Mouse (Mus musculus): ENCODE results near the gene Egflam. TPM values are rescaled to one million over a fixed set of nuclear protein-coding genes. Genes with fewer than 3 reads are reported as not detected.

The Egflam gene
- polyA plus RNA-seq (2015; fragmentation: Nextera tagmentation; extraction: Ambion mirVana) = 11.4 and 15.2 TPM in 2 replicates

DNA sequence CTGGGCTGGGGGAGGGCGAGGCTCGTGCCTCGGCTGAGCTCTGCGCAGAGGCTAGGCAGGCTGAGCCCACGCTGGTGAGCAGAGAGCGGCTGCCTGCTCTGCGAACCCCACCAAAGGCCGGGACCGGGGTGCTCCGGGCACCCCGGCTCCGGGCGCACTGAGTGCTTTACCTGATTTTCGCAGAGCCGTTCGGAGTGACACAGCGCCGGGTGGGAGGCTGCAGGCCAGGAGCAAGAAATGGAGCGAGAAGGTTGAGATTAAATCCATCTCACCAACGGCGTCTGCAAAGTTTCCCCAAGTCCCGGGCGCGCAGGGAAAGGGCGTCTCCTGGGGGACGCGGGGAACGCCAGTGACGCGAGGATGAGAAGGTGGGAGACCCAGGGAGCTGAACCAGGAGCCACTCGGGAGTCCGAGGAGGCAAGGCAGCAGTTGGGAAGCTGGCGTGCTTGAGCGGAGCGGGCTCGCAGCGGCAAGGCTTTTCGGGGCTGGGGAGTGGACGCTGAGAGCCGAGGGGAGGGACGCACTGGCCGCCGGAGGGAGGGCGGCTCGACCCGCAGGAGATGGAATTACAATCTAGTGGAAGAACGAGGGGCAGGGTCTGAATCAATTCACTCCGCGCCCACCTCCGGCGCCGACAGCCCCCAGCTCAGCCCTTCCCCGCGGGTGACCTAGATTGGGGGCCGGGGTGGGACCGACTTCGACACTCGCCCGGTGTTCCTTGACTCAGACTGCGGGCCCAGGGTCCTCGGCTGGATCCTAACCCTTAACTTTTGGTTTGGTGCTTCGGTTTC lies at the start of gene Egflam:
Gene Egflam, minus strand, starts transcription at position 578 of the 791 bp plus-strand sequence.
- Histone ChIP-seq H3K27ac (peak within 1 kb of the TSS; percentile 61), H3K36me3 (no peaks in the 10 kb centered on the region), H3K27me3 (peaks cover 26% of the 10 kb centered on the region), H3K4me1 (replicated peaks) (peaks cover 17% of the 10 kb centered on the region), H3K9ac (peak within 1 kb of the TSS; percentile 65), H3K9me3 (replicated peaks) (no peaks in the 10 kb centered on the region), H3K4me3 (peak within 1 kb of the TSS; percentile 68), H3K4me2 (peak within 1 kb of the TSS; percentile 98)
- 1% methylated on average over 62 of the region's 62 CpGs for WGBS
- peak; percentile 63 for ATAC-seq (replicated peaks; ENCODE audit: insufficient number of reproducible peaks, insufficient read depth, low FRiP score, low read depth)

DNA sequence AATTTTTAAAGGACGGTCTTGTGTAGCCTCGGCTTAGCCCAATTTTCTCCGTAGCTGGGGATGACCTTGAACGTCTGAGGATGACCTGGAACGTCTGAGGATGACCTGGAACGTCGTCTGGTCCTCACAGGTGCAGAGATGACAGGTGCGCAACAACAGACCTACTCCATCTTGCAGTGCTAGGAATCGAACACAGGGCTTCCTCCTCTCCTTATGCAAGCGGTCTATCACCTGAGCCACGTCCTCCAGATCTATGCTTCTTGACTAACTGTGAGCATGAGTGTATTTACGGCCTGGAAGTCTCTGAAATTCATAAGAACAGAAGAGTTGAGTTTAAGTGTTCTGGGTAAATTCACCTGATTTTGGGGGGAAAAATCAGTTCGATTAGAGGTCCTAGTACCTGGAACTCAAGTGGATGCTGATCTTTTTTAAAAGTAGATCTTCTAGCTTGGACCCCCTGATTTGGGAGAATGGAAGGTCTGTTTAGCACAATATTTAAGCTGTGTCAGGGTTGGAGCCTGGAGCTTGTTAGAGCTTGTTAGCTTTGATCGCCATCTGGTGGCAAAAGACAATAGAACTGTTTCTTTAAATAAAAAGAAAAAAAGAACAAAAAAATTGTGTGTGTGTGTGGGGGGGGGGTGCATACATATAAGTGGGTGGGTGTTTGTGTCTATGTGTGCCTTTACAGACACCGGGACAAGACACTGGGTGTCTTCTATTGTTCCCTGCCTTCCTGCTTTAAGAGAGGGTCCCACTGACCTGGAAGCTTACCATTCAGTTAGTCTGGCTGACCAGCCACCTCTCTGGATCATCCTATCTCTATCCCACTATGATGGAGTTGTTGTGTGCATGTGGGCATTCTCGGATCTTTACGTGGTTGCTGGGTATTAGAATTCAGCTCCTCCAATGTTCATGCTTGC lies 45.5 kb upstream of the Egflam start:
- Histone ChIP-seq H3K4me2 (no peak overlapping the region), H3K4me3 (no peak overlapping the region), H3K9me3 (replicated peaks) (no peaks in the 10 kb centered on the region), H3K27me3 (no peaks in the 10 kb centered on the region; the same call in 1 of the 2 replicates), H3K27ac (no peak overlapping the region), H3K4me1 (replicated peaks) (peaks cover 6% of the 10 kb centered on the region), H3K9ac (no peak overlapping the region), H3K36me3 (no peaks in the 10 kb centered on the region)
- 59% methylated on average over 17 of the region's 17 CpGs for WGBS
- ATAC-seq (replicated peaks; ENCODE audit: insufficient number of reproducible peaks, insufficient read depth, low FRiP score, low read depth) = no peak

DNA sequence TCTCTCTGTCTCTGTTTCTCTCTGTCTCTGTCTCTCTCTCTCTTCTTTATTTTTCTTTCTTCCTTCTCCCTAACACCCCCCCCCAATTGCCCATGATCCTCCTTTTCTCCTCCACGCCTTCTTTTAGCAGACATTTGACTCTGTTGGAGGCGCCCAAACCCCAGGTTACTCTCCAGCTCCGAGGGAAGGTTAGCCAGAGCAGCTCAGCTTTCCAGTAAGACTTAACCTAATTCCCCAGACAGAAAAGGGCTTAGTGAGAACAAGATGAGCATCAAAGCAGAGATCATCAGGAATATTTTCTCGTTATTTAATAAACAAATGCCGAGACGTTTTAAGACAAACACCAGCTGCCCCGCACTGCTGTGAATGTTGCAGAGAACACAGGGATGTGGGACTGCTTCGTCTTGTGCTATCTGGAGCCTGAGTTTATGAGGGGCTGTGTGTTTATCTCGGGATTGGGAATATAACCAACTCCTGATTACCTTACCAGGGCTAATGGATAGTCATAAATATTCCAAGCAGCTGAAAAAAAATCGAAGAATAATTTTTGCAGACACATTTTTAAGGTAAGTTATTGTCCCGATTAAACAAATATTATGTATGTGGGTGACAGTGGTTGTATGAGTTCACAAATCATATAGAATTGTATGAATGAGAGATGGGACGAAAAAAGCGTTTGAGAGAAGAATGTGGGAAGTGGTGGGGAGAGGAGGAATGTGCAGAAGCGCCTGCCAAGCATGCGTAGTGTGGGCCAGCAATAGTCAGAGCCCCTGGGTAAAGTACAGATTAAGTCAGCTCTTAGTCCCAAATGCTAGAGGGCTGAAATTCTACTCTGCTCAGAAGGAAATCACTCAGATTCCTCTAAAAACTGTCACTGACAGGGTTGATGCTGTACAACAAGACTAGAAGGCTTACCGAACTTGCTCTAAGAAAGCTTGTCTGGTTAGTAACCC lies 44.2 kb upstream of the Egflam start:
- Histone ChIP-seq H3K36me3 (no peaks in the 10 kb centered on the region), H3K4me1 (replicated peaks) (peaks cover 6% of the 10 kb centered on the region), H3K27me3 (no peaks in the 10 kb centered on the region), H3K9ac (no peak overlapping the region), H3K4me3 (no peak overlapping the region), H3K9me3 (replicated peaks) (no peaks in the 10 kb centered on the region), H3K4me2 (no peak overlapping the region), H3K27ac (no peak overlapping the region)
- no peak for ATAC-seq (replicated peaks; ENCODE audit: insufficient number of reproducible peaks, insufficient read depth, low FRiP score, low read depth)
- 50% methylated on average over 16 of the region's 16 CpGs for WGBS

DNA sequence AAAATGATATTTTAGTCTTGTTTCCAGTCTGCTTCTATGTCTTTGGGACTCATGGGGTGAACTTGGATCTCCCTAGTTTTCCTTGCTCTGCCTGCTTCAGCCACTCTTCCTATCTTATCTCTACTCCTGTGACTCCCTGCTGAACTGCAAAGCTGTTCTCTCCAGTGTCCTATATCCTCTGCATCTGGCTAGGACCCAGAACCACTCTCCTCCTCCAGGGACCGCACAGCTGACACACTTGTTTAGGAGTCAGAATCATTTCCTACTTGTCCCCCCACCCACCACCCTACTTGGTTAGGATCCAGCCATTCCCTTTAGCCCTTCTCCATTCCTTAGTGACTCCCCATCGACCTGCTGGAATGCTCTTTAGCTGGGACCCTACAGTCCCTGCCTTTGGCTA lies 26.1 kb upstream of the Egflam start:
- Histone ChIP-seq H3K4me3 (no peak overlapping the region), H3K27me3 (no peaks in the 10 kb centered on the region), H3K36me3 (no peaks in the 10 kb centered on the region), H3K27ac (no peak overlapping the region), H3K9me3 (replicated peaks) (no peaks in the 10 kb centered on the region), H3K9ac (no peak overlapping the region), H3K4me2 (no peak overlapping the region), H3K4me1 (replicated peaks) (peaks cover 4% of the 10 kb centered on the region; the same call in 1 of the 2 replicates)
- no peak for ATAC-seq (replicated peaks; ENCODE audit: insufficient number of reproducible peaks, insufficient read depth, low FRiP score, low read depth)
- WGBS = 37% methylated on average over 2 of the region's 2 CpGs

DNA sequence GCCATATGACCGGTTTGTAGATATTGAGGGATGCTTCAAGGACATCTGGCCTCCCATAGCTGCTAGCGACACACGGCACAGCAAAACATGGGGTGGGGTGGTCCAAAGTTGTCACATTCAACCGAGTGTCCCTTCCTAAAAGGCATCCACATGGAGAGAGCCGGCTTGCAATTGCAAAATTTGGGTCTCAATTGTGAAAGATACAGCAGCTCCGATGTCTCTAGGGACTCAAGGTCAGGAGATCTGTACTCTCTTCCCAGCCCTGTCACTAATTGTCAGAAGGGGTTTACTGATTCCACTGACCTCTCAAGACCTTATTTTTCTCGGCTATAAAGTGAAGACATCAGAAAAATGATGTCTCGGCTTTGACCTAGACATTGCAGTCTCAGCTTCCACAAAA lies 6.3 kb upstream of the Egflam start:
- H3K27me3 ChIP-seq = peaks cover 5% of the 10 kb centered on the region; the same call in 1 of the 2 replicates
- H3K4me2 ChIP-seq = no peak overlapping the region
- H3K4me3 ChIP-seq = no peak overlapping the region
- 79% methylated on average over 8 of the region's 8 CpGs for WGBS
- H3K36me3 ChIP-seq = no peaks in the 10 kb centered on the region
- H3K9me3 ChIP-seq (replicated peaks) = no peaks in the 10 kb centered on the region
- no peak overlapping the region for H3K9ac ChIP-seq
- no peak overlapping the region for H3K27ac ChIP-seq
- ATAC-seq (replicated peaks; ENCODE audit: insufficient number of reproducible peaks, insufficient read depth, low FRiP score, low read depth) = no peak
- H3K4me1 ChIP-seq (replicated peaks) = no peaks in the 10 kb centered on the region

DNA sequence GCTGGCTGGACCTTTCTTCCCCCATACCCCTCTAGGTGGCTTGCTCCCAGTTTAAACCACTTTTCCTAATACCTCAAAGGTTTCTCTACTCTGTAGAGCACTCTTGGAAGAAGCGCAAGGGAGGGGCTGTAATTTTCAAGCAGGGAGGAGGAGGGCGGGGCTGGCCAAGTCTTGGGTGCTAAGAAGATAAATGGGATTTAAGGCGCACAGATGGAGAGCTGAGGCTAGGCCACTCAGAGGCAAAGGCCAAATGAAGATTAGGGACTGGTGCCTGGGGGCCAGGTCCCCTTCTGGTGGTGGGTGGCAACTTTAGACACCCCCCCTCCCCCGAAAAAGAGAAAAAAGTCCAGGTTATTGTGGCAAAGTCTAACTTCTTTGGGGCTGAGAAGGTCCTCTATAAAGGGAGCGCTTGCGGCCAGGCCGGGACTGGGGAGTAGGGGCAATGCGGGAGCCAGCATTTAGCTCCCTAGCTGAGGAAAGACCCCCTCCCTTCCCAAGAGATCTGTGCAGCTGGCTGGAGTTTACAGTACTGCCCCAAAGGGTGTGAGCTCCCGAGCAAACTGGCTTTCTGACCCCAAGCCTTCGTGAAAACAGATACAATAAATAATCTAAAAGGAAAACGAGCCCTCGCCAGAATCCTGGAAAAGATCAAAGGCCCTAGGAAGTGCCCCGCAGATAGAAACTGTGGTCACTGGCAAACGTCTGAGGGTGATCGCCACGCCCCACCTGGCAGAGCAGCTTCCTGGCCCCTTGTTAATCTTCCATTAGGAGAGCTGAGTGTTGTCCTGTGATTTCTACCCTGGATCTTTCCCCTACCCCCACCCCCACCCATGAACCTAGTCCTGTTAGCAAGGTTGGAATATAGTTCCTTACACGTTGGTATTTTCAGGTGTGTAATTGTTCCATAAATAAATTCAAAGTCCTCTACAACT lies 680 bp upstream of the Egflam start:
- Histone ChIP-seq H3K4me3 (peak overlapping the region; percentile 68), H3K9ac (peak overlapping the region; percentile 65), H3K27ac (0 out of 2 replicates have a peak overlapping the region, but pooled peaks have one; percentile 61), H3K4me2 (peak overlapping the region; percentile 98), H3K36me3 (no peaks in the 10 kb centered on the region), H3K27me3 (peaks cover 26% of the 10 kb centered on the region), H3K4me1 (replicated peaks) (peaks cover 17% of the 10 kb centered on the region), H3K9me3 (replicated peaks) (no peaks in the 10 kb centered on the region)
- peak; percentile 25; the same call in 1 of the 2 replicates for ATAC-seq (replicated peaks; ENCODE audit: insufficient number of reproducible peaks, insufficient read depth, low FRiP score, low read depth)
- 8% methylated on average over 17 of the region's 17 CpGs for WGBS

DNA sequence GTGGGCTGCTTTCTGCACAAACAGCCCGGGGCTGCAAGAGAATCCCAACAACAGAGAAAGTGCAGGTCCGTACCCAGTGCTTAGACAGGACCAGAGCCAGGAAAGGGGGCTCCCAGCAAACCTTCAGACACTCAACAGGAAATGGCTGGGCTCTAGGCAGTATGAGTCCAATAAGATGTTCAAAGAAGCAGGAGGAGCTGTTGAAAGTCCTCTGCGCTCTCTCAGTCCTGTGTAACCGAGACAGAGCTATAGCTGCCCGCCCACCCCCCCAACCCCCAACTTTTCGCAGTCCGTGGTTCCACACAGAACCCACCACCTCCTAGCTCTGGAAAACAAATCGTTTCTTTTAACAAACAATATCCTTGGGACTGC lies 763 bp downstream of the Egflam start:
- WGBS = 5% methylated on average over 8 of the region's 8 CpGs
- H3K27me3 ChIP-seq = peaks cover 26% of the 10 kb centered on the region
- peak overlapping the region; percentile 61 for H3K27ac ChIP-seq
- H3K9ac ChIP-seq = peak overlapping the region; percentile 65
- ATAC-seq (replicated peaks; ENCODE audit: insufficient number of reproducible peaks, insufficient read depth, low FRiP score, low read depth) = peak; percentile 44; the same call in 1 of the 2 replicates
- H3K4me1 ChIP-seq (replicated peaks) = peaks cover 17% of the 10 kb centered on the region
- no peaks in the 10 kb centered on the region for H3K9me3 ChIP-seq (replicated peaks)
- H3K4me3 ChIP-seq = peak overlapping the region; percentile 68
- no peaks in the 10 kb centered on the region for H3K36me3 ChIP-seq
- H3K4me2 ChIP-seq = peak overlapping the region; percentile 98

DNA sequence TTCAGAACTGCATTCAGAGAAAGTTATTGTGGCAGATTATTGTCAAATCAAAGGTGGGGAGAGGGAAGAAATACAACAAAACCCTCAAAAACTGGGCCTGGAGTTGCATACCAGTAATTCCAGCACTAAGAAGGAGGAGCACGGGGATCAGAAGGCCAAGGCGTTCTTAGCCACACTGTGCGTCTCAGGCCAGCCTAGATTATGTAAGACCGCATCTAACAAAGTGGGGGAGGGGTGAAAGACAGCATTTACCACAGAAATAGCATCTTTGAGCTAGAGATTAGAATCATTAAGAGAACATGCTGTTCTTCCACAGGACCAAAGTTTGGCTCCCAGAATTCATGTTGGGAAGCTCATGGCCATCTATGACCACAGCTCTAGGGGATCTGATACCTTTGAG lies 14.8 kb downstream of the Egflam start:
- Histone ChIP-seq H3K27ac (no peak overlapping the region), H3K4me1 (replicated peaks) (no peaks in the 10 kb centered on the region), H3K4me2 (no peak overlapping the region), H3K9ac (no peak overlapping the region), H3K27me3 (no peaks in the 10 kb centered on the region), H3K9me3 (replicated peaks) (no peaks in the 10 kb centered on the region), H3K4me3 (no peak overlapping the region), H3K36me3 (no peaks in the 10 kb centered on the region)
- no peak for ATAC-seq (replicated peaks; ENCODE audit: insufficient number of reproducible peaks, insufficient read depth, low FRiP score, low read depth)
- WGBS = 76% methylated on average over 4 of the region's 4 CpGs

DNA sequence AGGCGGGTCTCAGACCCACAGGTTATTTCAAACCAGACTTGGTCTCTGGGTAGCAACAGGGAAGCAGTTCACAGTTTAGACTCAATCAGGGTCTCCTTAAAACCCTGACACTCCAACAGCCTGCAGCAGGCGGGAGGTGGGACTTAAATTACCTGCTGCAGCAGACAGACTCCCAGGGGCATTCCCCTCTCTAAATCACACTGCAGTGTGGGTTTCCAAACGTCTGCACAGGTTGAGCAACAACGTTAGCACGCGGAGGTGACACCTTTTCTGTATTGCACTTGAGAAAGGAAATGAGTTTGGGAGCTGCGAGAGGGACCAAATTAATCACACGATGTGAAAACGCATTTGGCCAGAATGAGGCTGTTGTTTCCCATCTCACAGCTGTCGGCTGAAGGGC lies 15.7 kb downstream of the Egflam start:
- ATAC-seq (replicated peaks; ENCODE audit: insufficient number of reproducible peaks, insufficient read depth, low FRiP score, low read depth) = no peak
- no peak overlapping the region for H3K4me2 ChIP-seq
- no peak overlapping the region for H3K27ac ChIP-seq
- no peaks in the 10 kb centered on the region for H3K9me3 ChIP-seq (replicated peaks)
- H3K9ac ChIP-seq = no peak overlapping the region
- no peak overlapping the region for H3K4me3 ChIP-seq
- H3K36me3 ChIP-seq = no peaks in the 10 kb centered on the region
- no peaks in the 10 kb centered on the region for H3K27me3 ChIP-seq
- WGBS = 55% methylated on average over 10 of the region's 10 CpGs
- no peaks in the 10 kb centered on the region for H3K4me1 ChIP-seq (replicated peaks)

DNA sequence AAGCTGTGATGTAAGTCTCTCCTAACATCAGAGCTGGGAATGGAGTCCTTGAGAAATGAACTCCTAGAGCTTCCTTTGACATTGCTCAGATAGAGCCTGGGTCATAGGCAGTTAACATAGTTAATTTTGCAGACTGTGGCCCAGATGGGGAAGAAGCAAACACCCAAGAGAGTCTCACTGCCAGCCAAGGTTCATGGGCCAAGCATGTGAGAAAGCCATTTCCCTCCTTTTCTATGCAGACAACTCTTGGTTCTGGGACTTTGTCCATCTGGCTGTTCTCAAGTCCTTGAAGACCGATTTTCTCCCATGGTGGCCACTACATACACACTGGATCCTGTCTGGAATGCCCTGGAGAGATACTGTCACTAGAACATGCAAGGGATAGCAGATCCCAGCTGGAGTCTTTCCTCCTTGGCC lies 45.6 kb downstream of the Egflam start:
- Histone ChIP-seq H3K36me3 (no peaks in the 10 kb centered on the region), H3K27ac (no peak overlapping the region), H3K4me3 (no peak overlapping the region), H3K9me3 (replicated peaks) (no peaks in the 10 kb centered on the region), H3K9ac (no peak overlapping the region), H3K27me3 (no peaks in the 10 kb centered on the region), H3K4me1 (replicated peaks) (no peaks in the 10 kb centered on the region), H3K4me2 (no peak overlapping the region)
- 46% methylated on average over 1 of the region's 1 CpGs for WGBS
- ATAC-seq (replicated peaks; ENCODE audit: insufficient number of reproducible peaks, insufficient read depth, low FRiP score, low read depth) = peak; percentile 53; the same call in 1 of the 2 replicates
